Mouse (Mus musculus) liver, adult 2 months (tissue): ENCODE measurements at regions not wholly inside any gene's neighbourhood (a gene's known extent, or its start where the extent isn't known, plus 50 kb on each side); places are given as distances from the start of the nearest gene placed in this dataset.

Experiments used
- DNase-seq: peaks from one replicate; pipeline ENCODE4 v3.0.0-alpha.2; 2011; ENCODE audit warnings: low read depth, low spot score; ENCODE audit errors: extremely low read depth
- H3K27ac ChIP-seq: fragments of 200-500 bp; replicated peaks from 2 replicates; pipeline ENCODE4 v1.5.1; 2012; ENCODE audit warnings: low read depth, mild to moderate bottlenecking, control low read depth, inconsistent platforms, low read length; ENCODE audit not compliant: insufficient read depth
- H3K27me3 ChIP-seq: fragments of 200-500 bp; 2 replicates; pipeline ENCODE4 v1.6.1; 2012; ENCODE audit warnings: mild to moderate bottlenecking, moderate library complexity, low read length, inconsistent platforms; ENCODE audit not compliant: control insufficient read depth, insufficient read depth
- H3K36me3 ChIP-seq: fragments of 200-500 bp; 2 replicates; pipeline ENCODE4 v1.6.1; 2012; ENCODE audit warnings: low read length, inconsistent platforms; ENCODE audit not compliant: control insufficient read depth, insufficient read depth
- H3K4me1 ChIP-seq: fragments of 200-500 bp; 2 replicates; pipeline ENCODE4 v1.6.1; 2011; ENCODE audit warnings: low read length; ENCODE audit not compliant: control insufficient read depth, insufficient read depth
- H3K4me3 ChIP-seq: fragments of 200-500 bp; 2 replicates; pipeline ENCODE4 v1.5.1; 2011; ENCODE audit warnings: low read depth, mild to moderate bottlenecking, control low read depth, low read length, moderate library complexity; ENCODE audit not compliant: insufficient read depth
- H3K79me2 ChIP-seq: fragments of 200-500 bp; 2 replicates; pipeline ENCODE4 v1.6.1; 2012; ENCODE audit warnings: inconsistent platforms, mild to moderate bottlenecking, low read length, moderate library complexity; ENCODE audit not compliant: control insufficient read depth, insufficient read depth
- H3K9ac ChIP-seq: fragments of 200-500 bp; 2 replicates; pipeline ENCODE4 v1.6.1; 2012; ENCODE audit warnings: low read depth, mild to moderate bottlenecking, control low read depth, inconsistent platforms, low read length
- CTCF ChIP-seq: fragments of 200-500 bp; IDR thresholded peaks from 2 replicates; pipeline ENCODE4 v1.5.1; 2011; ENCODE audit warnings: low read depth, low read length, control low read depth
- POLR2A ChIP-seq: fragments of 200-500 bp; IDR thresholded peaks from 2 replicates; pipeline ENCODE4 v1.6.1; 2011; ENCODE audit warnings: low read length, control low read depth; ENCODE audit not compliant: insufficient read depth; ENCODE audit errors: extremely low read depth
- WGBS: fragments of 180-500 bp; shearing (Covaris S2); methylation state at CpG from one replicate; pipeline ENCODE4 v1.1.7; 2018; 5-methylcytosine and 5-hydroxymethylcytosine counted together

DNA sequence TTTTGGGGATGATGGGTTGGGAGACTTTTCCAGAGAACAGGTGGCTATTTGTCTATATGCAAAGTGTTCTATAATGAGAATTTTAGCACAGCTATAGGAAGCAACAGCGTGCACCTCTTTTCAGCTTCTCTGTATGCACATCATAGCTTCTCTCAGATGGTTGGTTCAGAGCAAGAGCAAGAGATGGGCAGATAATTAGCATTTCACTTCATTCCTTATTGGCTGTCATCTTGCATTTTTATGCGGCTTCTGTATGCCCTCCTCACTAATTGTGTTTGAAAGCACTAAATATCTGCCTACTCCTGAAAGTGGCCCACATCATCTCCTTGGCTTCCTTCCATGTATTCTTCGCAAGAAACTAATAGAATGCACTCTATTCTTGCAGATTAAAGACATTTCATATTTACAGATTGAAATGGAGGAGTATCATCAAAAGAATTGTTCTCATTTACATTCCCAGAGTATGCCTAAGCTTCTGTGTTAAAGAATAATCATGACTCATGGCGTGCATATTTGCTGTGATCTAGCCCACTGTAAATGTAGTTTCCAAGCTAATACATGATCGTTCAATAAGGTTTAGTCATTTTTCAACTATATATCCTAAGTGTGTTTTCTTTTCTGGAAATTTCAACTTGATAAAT lies 934.9 kb upstream of the Jmjd1c start:
- DNase-seq: no peak
- Histone ChIP-seq H3K79me2 (no peaks in the 10 kb centered on the region), H3K9ac (no peak overlapping the region), H3K36me3 (no peaks in the 10 kb centered on the region), H3K27me3 (no peaks in the 10 kb centered on the region), H3K4me1 (no peaks in the 10 kb centered on the region), H3K4me3 (no peak overlapping the region), H3K27ac (no peak overlapping the region)
- TF ChIP-seq CTCF (no peak), POLR2A (no peak)
- 80% methylated on average over 5 of the region's 5 CpGs for WGBS

DNA sequence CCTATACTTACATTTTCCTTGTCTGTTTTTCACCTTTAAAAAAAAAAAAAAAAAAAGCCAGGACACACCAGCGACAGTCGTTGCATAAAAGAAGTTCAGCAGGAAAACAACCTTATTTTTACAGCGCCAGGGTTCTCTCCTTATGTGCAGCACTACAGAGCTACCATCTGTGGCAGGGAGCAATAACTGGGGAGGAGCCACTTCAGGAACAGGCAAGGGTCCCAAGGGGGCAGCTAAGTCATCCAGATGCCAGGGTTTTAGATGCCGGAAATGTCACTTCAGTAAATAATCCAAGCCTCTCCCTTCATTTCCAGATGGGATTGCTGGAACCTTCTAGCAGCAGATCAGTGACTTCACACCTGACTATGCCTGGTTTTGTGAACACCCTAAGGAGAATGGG lies 923.1 kb upstream of the Jmjd1c start:
- Histone ChIP-seq H3K27ac (no peak overlapping the region), H3K9ac (no peak overlapping the region), H3K36me3 (no peaks in the 10 kb centered on the region), H3K4me1 (no peaks in the 10 kb centered on the region), H3K79me2 (no peaks in the 10 kb centered on the region), H3K4me3 (no peak overlapping the region), H3K27me3 (no peaks in the 10 kb centered on the region)
- TF ChIP-seq CTCF (no peak), POLR2A (no peak)
- WGBS: 83% methylated on average over 4 of the region's 4 CpGs
- no peak for DNase-seq

DNA sequence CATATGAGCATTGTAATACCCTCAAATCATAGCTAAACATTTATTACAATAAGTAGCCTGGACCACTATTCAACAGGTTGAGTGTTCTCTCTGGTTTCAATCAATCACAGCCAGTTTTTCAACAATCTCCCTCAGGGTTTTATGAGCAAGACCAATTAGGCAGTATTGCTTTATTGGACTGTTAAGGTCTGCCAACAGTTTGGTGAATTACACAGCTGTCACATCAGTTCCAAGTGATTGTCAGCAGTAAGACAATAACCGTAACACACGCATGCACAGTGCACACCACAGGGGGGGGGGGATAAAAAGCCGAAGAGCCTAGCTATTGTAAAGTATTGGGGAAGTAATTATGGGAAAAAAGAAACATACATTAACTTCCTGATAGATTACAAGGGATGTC lies 918.6 kb upstream of the Jmjd1c start:
- TF ChIP-seq POLR2A (no peak), CTCF (no peak)
- H3K36me3 ChIP-seq: no peaks in the 10 kb centered on the region
- DNase-seq: no peak
- H3K4me3 ChIP-seq: no peak overlapping the region
- no peak overlapping the region for H3K9ac ChIP-seq
- no peaks in the 10 kb centered on the region for H3K27me3 ChIP-seq
- WGBS: 78% methylated on average over 3 of the region's 3 CpGs
- H3K4me1 ChIP-seq: no peaks in the 10 kb centered on the region
- no peak overlapping the region for H3K27ac ChIP-seq
- H3K79me2 ChIP-seq: no peaks in the 10 kb centered on the region

- TF ChIP-seq CTCF: no peak
- no peak for TF ChIP-seq POLR2A
- no peaks in the 10 kb centered on the region for H3K36me3 ChIP-seq
- H3K9ac ChIP-seq: no peak overlapping the region
- H3K27ac ChIP-seq: no peak overlapping the region
- no peaks in the 10 kb centered on the region for H3K27me3 ChIP-seq
- no peaks in the 10 kb centered on the region for H3K79me2 ChIP-seq
- WGBS: 64% methylated on average over 2 of the region's 2 CpGs
- H3K4me1 ChIP-seq: no peaks in the 10 kb centered on the region
- no peak overlapping the region for H3K4me3 ChIP-seq
- no peak for DNase-seq
Measured at GRCm38 (mm10) chr10:66181231-66181630, 914.7 kb upstream of the Jmjd1c start.

DNA sequence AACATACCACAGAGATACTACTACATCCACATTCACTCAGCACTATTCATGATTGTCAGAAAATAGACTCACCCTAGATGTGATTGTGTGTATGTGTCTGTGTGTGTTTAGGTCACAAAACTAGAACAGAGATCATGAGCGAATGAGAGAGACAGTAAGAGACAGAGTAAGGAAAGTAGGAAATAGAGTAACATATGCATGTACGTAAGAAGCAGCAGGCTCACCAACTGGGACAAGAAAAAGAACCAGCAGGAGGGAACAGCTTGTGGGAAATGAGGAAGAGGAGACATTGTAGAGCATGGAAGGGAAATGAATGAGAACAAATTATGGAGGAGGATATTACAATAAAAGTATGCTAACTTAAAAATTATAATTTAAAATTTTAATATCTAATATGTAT lies 912.9 kb upstream of the Jmjd1c start:
- Histone ChIP-seq H3K9ac (no peak overlapping the region), H3K4me3 (no peak overlapping the region), H3K4me1 (no peaks in the 10 kb centered on the region), H3K27ac (no peak overlapping the region), H3K36me3 (no peaks in the 10 kb centered on the region), H3K79me2 (no peaks in the 10 kb centered on the region), H3K27me3 (no peaks in the 10 kb centered on the region)
- no peak for DNase-seq
- WGBS: 79% methylated on average over 2 of the region's 2 CpGs
- no peak for TF ChIP-seq CTCF
- TF ChIP-seq POLR2A: no peak

GRCm38 (mm10) chr10:66187038-66187437 lies 908.9 kb upstream of the Jmjd1c start:
- Histone ChIP-seq H3K4me3 (no peak overlapping the region), H3K27me3 (no peaks in the 10 kb centered on the region), H3K36me3 (no peaks in the 10 kb centered on the region), H3K79me2 (no peaks in the 10 kb centered on the region), H3K4me1 (no peaks in the 10 kb centered on the region), H3K27ac (no peak overlapping the region), H3K9ac (no peak overlapping the region)
- no peak for DNase-seq
- 73% methylated on average over 1 of the region's 1 CpGs for WGBS
- TF ChIP-seq CTCF (no peak), POLR2A (no peak)
